Mouse (Mus musculus) layer of hippocampus, adult 6 months (tissue): ENCODE measurements around the gene Tedc1. TPM values are rescaled to one million over a fixed set of nuclear protein-coding genes. Genes with fewer than 3 reads are reported as not detected.

ENCODE experiments used
- long read RNA-seq, 2 experiments: library from polyadenylated mRNA; unstranded; transcript quantifications; one replicate each; pipeline ENCODE4 v2.0.0; 2019 to 2020
- polyA plus RNA-seq: library from polyadenylated mRNA; unstranded; fragments of <200 nt; fragmentation: Nextera tagmentation; gene quantifications from 2 replicates; pipeline ENCODE4 v1.2.3, GENCODE M21; 2021

Tedc1 gene
- polyA plus RNA-seq = 0.93 and 0.97 TPM in 2 replicates
- long read RNA-seq, experiment 1, partial matches to known transcripts = 0 of 1 reads
- long read RNA-seq, experiment 1, other reads (novel, unspliced or antisense) = 0 of 1 reads
- long read RNA-seq, experiment 2, partial matches to known transcripts = 2 of 7 reads
- long read RNA-seq, experiment 2, other reads (novel, unspliced or antisense) = 1 of 7 reads

DNA sequence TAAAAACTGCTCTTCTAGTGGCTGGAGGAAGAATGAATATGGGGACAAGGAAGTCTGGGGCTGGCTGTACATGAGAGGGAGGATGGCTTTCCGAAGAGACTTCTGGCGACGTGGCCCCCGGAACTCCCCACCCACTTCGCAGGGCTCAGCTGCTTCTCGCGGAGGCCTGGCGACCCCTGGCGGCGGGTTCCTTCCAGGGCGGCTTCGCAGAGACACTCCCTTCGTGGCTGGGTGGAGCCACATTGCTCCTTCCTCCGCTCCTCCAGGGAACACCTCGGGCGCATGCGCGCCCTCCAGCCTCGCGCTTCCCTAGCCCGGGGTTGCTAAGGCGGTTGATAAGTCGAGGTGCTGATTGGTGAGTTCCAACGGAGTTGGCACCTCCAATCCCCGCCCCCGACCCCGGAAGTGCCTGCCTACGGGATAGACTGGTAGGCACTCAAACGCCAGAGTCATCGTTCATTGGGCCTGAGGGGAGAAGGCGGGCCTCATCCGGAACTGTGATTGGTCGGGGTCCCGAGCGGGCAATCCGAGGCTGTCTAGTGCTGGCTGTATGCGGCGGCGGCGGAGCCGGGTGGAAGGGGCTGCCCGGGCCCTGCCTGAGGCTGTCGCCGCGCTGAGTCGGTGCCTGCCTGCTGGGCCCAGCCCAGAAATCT lies at the start of gene Tedc1:
Gene Tedc1, plus strand, starts transcription at position 535 of the 653 bp plus-strand sequence.

GRCm38 (mm10) chr12:113139908-113140615 lies 16.2 kb upstream of the Tedc1 start, which contains the start of gene Crip2:
Crip2 (plus strand) TSS chr12:113140236.

DNA sequence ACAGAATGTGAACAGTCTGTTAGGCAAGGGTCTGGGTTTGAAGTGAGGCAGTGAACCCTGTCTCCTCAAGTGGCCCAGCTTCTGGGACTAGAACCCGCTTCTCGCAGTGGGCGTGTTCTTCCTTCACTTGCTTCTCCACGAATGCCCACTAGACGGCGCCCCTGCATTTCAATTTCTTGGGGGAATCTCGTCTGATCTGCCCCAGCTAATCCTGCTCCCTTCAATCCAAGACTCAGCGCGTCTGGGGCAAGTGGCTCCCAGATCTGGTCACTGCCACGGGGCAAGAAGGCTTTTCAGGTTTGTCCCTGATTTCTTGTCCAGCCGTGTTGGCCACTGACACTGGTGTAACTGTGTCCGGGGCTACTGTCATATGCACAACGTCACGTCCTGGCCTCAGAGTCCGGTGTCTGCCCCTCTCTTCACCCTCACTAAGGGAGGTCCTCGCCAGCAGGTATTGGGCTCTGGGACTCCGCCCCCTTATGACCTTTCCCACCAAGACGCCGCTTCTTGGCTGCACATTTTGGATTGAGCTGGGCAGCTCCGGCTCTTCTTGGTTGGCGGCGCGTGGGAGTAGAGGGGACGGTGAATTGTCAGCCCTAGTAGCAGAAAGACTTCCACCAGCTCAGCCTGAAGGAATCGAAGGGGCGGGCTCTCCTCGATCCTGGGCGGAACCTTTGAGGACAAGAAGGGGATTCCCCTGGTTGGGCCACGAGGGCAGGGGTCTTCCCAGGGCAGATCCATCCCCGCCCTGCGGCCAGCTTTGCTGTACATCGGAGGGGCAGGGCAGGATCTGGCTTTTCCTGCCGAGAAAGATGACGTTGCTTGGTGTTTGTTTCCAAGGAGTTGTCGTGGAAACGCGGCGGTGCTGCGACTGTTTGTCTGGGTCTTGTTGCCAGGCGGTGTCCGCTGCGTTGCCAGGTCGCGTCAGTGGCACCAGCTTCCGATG lies 9.8 kb upstream of the Tedc1 start, which contains the start of gene Crip1:
Gene Crip1, plus strand, starts transcription at position 205 of the 946 bp plus-strand sequence.

GRCm38 (mm10) chr12:113185442-113186291 lies 29.4 kb downstream of the Tedc1 start, which contains the start of gene Tmem121:
Tmem121 (plus strand) TSS chr12:113185930.

Other genes starting within 250 kb of the Tedc1 start
- gene Jag2, start 226.6 kb upstream of the Tedc1 start, polyA plus RNA-seq = 3.7 and 4.1 TPM in 2 replicates
- gene Nudt14, start 214.3 kb upstream of the Tedc1 start, polyA plus RNA-seq = 37.9 and 42.1 TPM in 2 replicates
- gene Btbd6, start 179.9 kb upstream of the Tedc1 start, polyA plus RNA-seq = 40.3 and 45.0 TPM in 2 replicates
- 33.3 and 49.2 TPM in 2 replicates for gene Brf1, start 155.7 kb upstream of the Tedc1 start, polyA plus RNA-seq
- gene Pacs2, start 141.9 kb upstream of the Tedc1 start, polyA plus RNA-seq = 10.3 and 11.4 TPM in 2 replicates
- not detected in 2 replicates for gene Tex22, start 81.9 kb upstream of the Tedc1 start, polyA plus RNA-seq
- 7.9 and 9.3 TPM in 2 replicates for gene Mta1, start 58.1 kb upstream of the Tedc1 start, polyA plus RNA-seq
- gene Crip2, start 16.2 kb upstream of the Tedc1 start, polyA plus RNA-seq = 215 and 241 TPM in 2 replicates
- gene Crip1, start 10.1 kb upstream of the Tedc1 start, polyA plus RNA-seq = 78.3 and 79.6 TPM in 2 replicates
- gene Tmem121, start 29.5 kb downstream of the Tedc1 start, polyA plus RNA-seq = 15.5 and 16.6 TPM in 2 replicates